Mouse (Mus musculus): Measurements from ENCODE around the gene Gsk3a.

- no peak for TF ChIP-seq ZNF384 (IDR thresholded peaks at IDR 0.05; ENCODE audit: low read depth, low read length)
- no peak for TF ChIP-seq CHD2 (IDR thresholded peaks at IDR 0.05; ENCODE audit: low read depth, low read length)
- TF ChIP-seq HCFC1 (IDR thresholded peaks at IDR 0.05; ENCODE audit: borderline replicate concordance, insufficient read depth, low read length): no peak
Observed at GRCm38 (mm10) chr7:25197384-25198018, 40.1 kb downstream of the Gsk3a start.

All from ES-E14 (cell line).